Comparison of ENCODE assay signal across 17 mouse cellular contexts in genomic region chr1:189740075-189740474, GRCm38 (mm10).
"Had no signal": no experiment of that assay in that cellular context is flagged by ENCODE, and none has a peak within 500 bp of the region (broad histone marks: within the 10 kb centered on the region; RNA-seq: fewer than 3 reads in every experiment).

No protein-coding gene starts in this region.

- H3K4me2 ChIP-seq: lung, embryonic 15.5 days; midbrain, embryonic 11.5 days; midbrain, embryonic 13.5 days; midbrain, embryonic 15.5 days; neural tube, embryonic 12.5 days; stomach, embryonic 15.5 days had no signal

- H3K27me3 ChIP-seq: lung, embryonic 15.5 days; midbrain, embryonic 13.5 days; midbrain, embryonic 15.5 days; neural tube, embryonic 12.5 days; stomach, embryonic 15.5 days had no signal

- H3K4me3 ChIP-seq: lung, embryonic 15.5 days; megakaryocyte, embryonic 14.5 days; midbrain, embryonic 13.5 days; midbrain, embryonic 15.5 days; neural tube, embryonic 12.5 days; stomach, embryonic 15.5 days had no signal

- DNase-seq: liver, postnatal 0 days; lung, adult 2 months; lung, postnatal 14 days; lung, postnatal 36 days; right cerebral cortex, postnatal 14 days; thymus, adult 18-20 months; thymus, postnatal 14 days; thymus, postnatal 36 days had no signal

- H3K9ac ChIP-seq: liver, postnatal 0 days; lung, embryonic 15.5 days; midbrain, embryonic 13.5 days; midbrain, embryonic 15.5 days; neural tube, embryonic 12.5 days; stomach, embryonic 15.5 days had no signal

- H3K27ac ChIP-seq: lung, embryonic 15.5 days; macrophage; midbrain, embryonic 13.5 days; midbrain, embryonic 15.5 days; neural tube, embryonic 12.5 days; stomach, embryonic 15.5 days; stomach, postnatal 0 days had no signal

- ATAC-seq: liver, postnatal 0 days; midbrain, embryonic 13.5 days; midbrain, embryonic 15.5 days had no signal

- H3K4me1 ChIP-seq: megakaryocyte, embryonic 14.5 days; midbrain, embryonic 13.5 days; midbrain, embryonic 15.5 days had no signal

- H3K9me3 ChIP-seq: lung, embryonic 15.5 days; midbrain, embryonic 13.5 days; midbrain, embryonic 15.5 days; neural tube, embryonic 12.5 days; stomach, embryonic 15.5 days had no signal

- H3K36me3 ChIP-seq: lung, embryonic 15.5 days; midbrain, embryonic 13.5 days; midbrain, embryonic 15.5 days; neural tube, embryonic 12.5 days; stomach, embryonic 15.5 days had no signal
